Mouse (Mus musculus) heart, adult 2 months (tissue): ENCODE data around the gene Ptprn2. TPM values are rescaled to one million over a fixed set of nuclear protein-coding genes. Genes with fewer than 3 reads are reported as not detected.

ENCODE experiments used
- DNase-seq, 2 experiments: peaks; one replicate each; pipeline ENCODE4 v3.0.0; 2021
- H3K27ac ChIP-seq: fragments of 200-600 bp; 2 replicates; pipeline ENCODE4 v1.8.1; 2022
- H3K27me3 ChIP-seq: fragments of 200-500 bp; 2 replicates; pipeline ENCODE4 v1.6.1; 2012; ENCODE audit warnings: mild to moderate bottlenecking, low read length, inconsistent platforms, mixed read lengths; ENCODE audit not compliant: control insufficient read depth, insufficient read depth
- H3K36me3 ChIP-seq: fragments of 200-500 bp; 2 replicates; pipeline ENCODE4 v1.6.1; 2012; ENCODE audit warnings: low read length, inconsistent platforms; ENCODE audit not compliant: control insufficient read depth, insufficient read depth
- H3K4me1 ChIP-seq: fragments of 200-500 bp; 2 replicates; pipeline ENCODE4 v1.6.1; 2011; ENCODE audit warnings: low read length; ENCODE audit not compliant: control insufficient read depth, insufficient read depth
- H3K4me3 ChIP-seq: fragments of 200-600 bp; 2 replicates; pipeline ENCODE4 v1.8.1; 2022
- H3K79me2 ChIP-seq: fragments of 200-500 bp; replicated peaks from 2 replicates; pipeline ENCODE4 v1.6.1; 2012; ENCODE audit warnings: mild to moderate bottlenecking, inconsistent platforms, low read length, moderate library complexity, mixed read lengths; ENCODE audit not compliant: control insufficient read depth, insufficient read depth
- H3K9ac ChIP-seq: fragments of 200-500 bp; 2 replicates; pipeline ENCODE4 v1.6.1; 2012; ENCODE audit warnings: low read depth, mild to moderate bottlenecking, control low read depth, inconsistent platforms, low read length, mixed read lengths
- CTCF ChIP-seq: fragments of 200-600 bp; IDR thresholded peaks from 2 replicates; pipeline ENCODE4 v1.8.1; 2022; ENCODE audit warnings: antibody characterized with exemption, mild to moderate bottlenecking, moderate library complexity
- EP300 ChIP-seq: fragments of 200-500 bp; IDR thresholded peaks from 2 replicates; pipeline ENCODE4 v1.6.1; 2011; ENCODE audit warnings: low read depth, low read length, control low read depth; ENCODE audit not compliant: insufficient read depth
- POLR2A ChIP-seq: fragments of 200-500 bp; IDR thresholded peaks from 2 replicates; pipeline ENCODE4 v1.6.1; 2011; ENCODE audit warnings: mild to moderate bottlenecking, low read depth, low read length, control low read depth; ENCODE audit not compliant: insufficient read depth
- WGBS: fragments of 180-500 bp; shearing (Covaris S2); methylation state at CpG from one replicate; pipeline ENCODE4 v1.1.7; 2018; 5-methylcytosine and 5-hydroxymethylcytosine counted together
- intact Hi-C: fragments of 180-260 bp; cut with DNase I; formaldehyde crosslinking; loops from one replicate; pipeline ENCODE4 v1.15.1; 2025
- polyA plus RNA-seq: library from polyadenylated mRNA; depleted of rRNA; stranded (reverse); fragments of >200 nt; gene quantifications from 2 replicates; pipeline ENCODE4 v1.2.3, GENCODE M21; 2012
- total RNA-seq, 2 experiments: library from RNA; stranded (reverse); gene quantifications; 2 replicates each; pipeline ENCODE4 v1.2.3; 2021

Ptprn2 gene
- total and polyA plus RNA-seq, 3 experiments = 0.21 to 0.23 TPM; not detected in 1

GRCm38 (mm10) chr12:116842723-116843272 lies 357.3 kb downstream of the Ptprn2 start:
- H3K9ac ChIP-seq = no peak overlapping the region
- no peak overlapping the region for H3K4me3 ChIP-seq
- DNase-seq = no peak
- no peak overlapping the region for H3K27ac ChIP-seq
- H3K36me3 ChIP-seq = no peaks in the 10 kb centered on the region
- no peaks in the 10 kb centered on the region for H3K27me3 ChIP-seq
- WGBS = 72% methylated on average over 8 of the region's 8 CpGs
- no peaks in the 10 kb centered on the region for H3K4me1 ChIP-seq
- no peaks in the 10 kb centered on the region for H3K79me2 ChIP-seq
- TF ChIP-seq EP300 = no peak
- no peak for TF ChIP-seq POLR2A
- TF ChIP-seq CTCF = no peak
- intact Hi-C loops = no loop called here

DNA sequence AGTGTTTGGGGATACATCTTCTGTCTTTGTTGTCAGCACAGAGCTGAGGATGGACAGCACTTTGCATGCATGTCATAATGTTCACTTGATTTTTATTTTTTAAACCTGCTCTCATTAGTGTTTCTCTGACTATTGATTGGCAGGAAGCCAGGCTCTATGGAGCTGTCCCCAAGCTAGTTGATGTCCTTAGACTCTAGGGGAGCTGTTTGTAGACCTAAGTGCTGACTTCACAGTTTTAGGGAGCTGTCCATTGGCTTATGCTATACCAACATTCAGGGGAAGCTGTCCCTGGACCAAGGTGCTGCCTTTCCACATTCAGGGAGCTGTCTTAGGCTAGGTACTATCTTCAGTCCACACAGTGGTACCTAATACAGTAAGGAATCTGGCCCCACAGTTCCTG lies 360.7 kb downstream of the Ptprn2 start:
- no peak for TF ChIP-seq POLR2A
- TF ChIP-seq CTCF = no peak
- TF ChIP-seq EP300 = no peak

DNA sequence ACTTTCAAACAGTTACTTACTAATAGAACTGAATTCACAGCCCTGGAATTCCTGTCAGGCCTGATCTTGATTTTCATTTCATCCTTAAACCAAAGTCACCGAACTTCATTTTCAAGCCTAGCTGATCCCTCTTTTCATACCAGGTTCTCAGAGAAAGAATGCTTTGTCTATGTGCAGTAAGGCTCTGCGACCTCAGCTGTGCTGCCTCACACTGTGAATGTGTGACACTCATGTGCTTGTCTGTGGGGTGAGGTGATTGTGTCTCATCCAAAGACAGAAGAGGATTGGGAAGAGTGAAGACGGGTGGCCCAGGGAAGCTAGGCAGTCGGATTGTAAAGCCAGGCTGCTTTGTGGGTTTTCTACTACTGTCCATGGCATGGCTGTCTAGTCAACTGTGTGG lies 361.5 kb downstream of the Ptprn2 start:
- intact Hi-C loops = no loop called here
- WGBS = 75% methylated on average over 4 of the region's 4 CpGs
- Histone ChIP-seq H3K36me3 (no peaks in the 10 kb centered on the region), H3K79me2 (no peaks in the 10 kb centered on the region), H3K27me3 (no peaks in the 10 kb centered on the region), H3K27ac (no peak overlapping the region), H3K4me1 (no peaks in the 10 kb centered on the region), H3K4me3 (no peak overlapping the region), H3K9ac (no peak overlapping the region)
- no peak for TF ChIP-seq EP300
- TF ChIP-seq POLR2A = no peak
- TF ChIP-seq CTCF = no peak
- no peak for DNase-seq

More for the DNA sequence above, 360.7 kb downstream of the Ptprn2 start:
- no peaks in the 10 kb centered on the region for H3K4me1 ChIP-seq
- H3K9ac ChIP-seq = no peak overlapping the region
- intact Hi-C loops = no loop called here
- no peak overlapping the region for H3K4me3 ChIP-seq
- no peaks in the 10 kb centered on the region for H3K79me2 ChIP-seq
- H3K36me3 ChIP-seq = no peaks in the 10 kb centered on the region
- no peaks in the 10 kb centered on the region for H3K27me3 ChIP-seq
- DNase-seq = no peak
- no peak overlapping the region for H3K27ac ChIP-seq

GRCm38 (mm10) chr12:116856307-116856706 lies 370.8 kb downstream of the Ptprn2 start:
- TF ChIP-seq CTCF (no peak), EP300 (no peak), POLR2A (no peak)
- H3K9ac ChIP-seq = no peak overlapping the region
- H3K27ac ChIP-seq = no peak overlapping the region
- intact Hi-C loops = no loop called here
- H3K27me3 ChIP-seq = no peaks in the 10 kb centered on the region
- no peak overlapping the region for H3K4me3 ChIP-seq
- WGBS = 65% methylated on average over 7 of the region's 7 CpGs
- no peaks in the 10 kb centered on the region for H3K79me2 ChIP-seq
- no peaks in the 10 kb centered on the region for H3K36me3 ChIP-seq
- no peak for DNase-seq
- H3K4me1 ChIP-seq = no peaks in the 10 kb centered on the region

- WGBS = 88% methylated on average over 4 of the region's 4 CpGs
Observed at GRCm38 (mm10) chr12:116861360-116862017, 376.0 kb downstream of the Ptprn2 start.

GRCm38 (mm10) chr12:116863291-116863899 lies 377.9 kb downstream of the Ptprn2 start:
- Histone ChIP-seq H3K79me2 (no peaks in the 10 kb centered on the region), H3K27ac (no peak overlapping the region), H3K4me1 (no peaks in the 10 kb centered on the region), H3K4me3 (no peak overlapping the region), H3K36me3 (no peaks in the 10 kb centered on the region), H3K9ac (no peak overlapping the region), H3K27me3 (no peaks in the 10 kb centered on the region)
- 70% methylated on average over 4 of the region's 4 CpGs for WGBS
- intact Hi-C loops = no loop called here
- no peak for DNase-seq
- no peak for TF ChIP-seq POLR2A
- TF ChIP-seq CTCF = no peak
- TF ChIP-seq EP300 = no peak

More at GRCm38 (mm10) chr12:116861360-116862017, 376.0 kb downstream of the Ptprn2 start:
- H3K27ac ChIP-seq = no peak overlapping the region
- H3K79me2 ChIP-seq = no peaks in the 10 kb centered on the region
- H3K9ac ChIP-seq = no peak overlapping the region
- intact Hi-C loops = no loop called here
- no peaks in the 10 kb centered on the region for H3K4me1 ChIP-seq
- no peak for DNase-seq
- H3K36me3 ChIP-seq = no peaks in the 10 kb centered on the region
- no peak overlapping the region for H3K4me3 ChIP-seq
- TF ChIP-seq CTCF (no peak), POLR2A (no peak), EP300 (no peak)
- no peaks in the 10 kb centered on the region for H3K27me3 ChIP-seq
